Mouse (Mus musculus): ENCODE data around the gene Gtpbp4. TPM values are rescaled to one million over a fixed set of nuclear protein-coding genes. Genes with fewer than 3 reads are reported as not detected.

Gtpbp4 gene
- polyA plus RNA-seq, 1 experiment, result 27.0 TPM

Other genes with a start within 250 kb of the Gtpbp4 start
- gene Wdr37, start 124.2 kb downstream of the Gtpbp4 start, polyA plus RNA-seq (2012; fragmentation: generic; extraction: Trizol), result 6.5 TPM
- gene Idi1, start 110.6 kb downstream of the Gtpbp4 start, polyA plus RNA-seq (2012; fragmentation: generic; extraction: Trizol), result 23.6 TPM
- 0.08 TPM for gene Gm9745, start 47.9 kb downstream of the Gtpbp4 start, polyA plus RNA-seq (2012; fragmentation: generic; extraction: Trizol)
- gene Idi2, start 43.2 kb downstream of the Gtpbp4 start, polyA plus RNA-seq (2012; fragmentation: generic; extraction: Trizol), result 0.13 TPM
- 20.3 TPM for gene Larp4b, start 97.8 kb upstream of the Gtpbp4 start, polyA plus RNA-seq (2012; fragmentation: generic; extraction: Trizol)